Mouse (Mus musculus) olfactory bulb, adult 2 months (tissue): Measurements from ENCODE around the gene Gm49339.

ENCODE experiments used
- CTCF ChIP-seq: fragments of 200-500 bp; IDR thresholded peaks from 2 replicates; pipeline ENCODE4 v1.5.1; 2012; ENCODE audit warnings: low read depth, mild to moderate bottlenecking, low read length, moderate library complexity; ENCODE audit not compliant: insufficient read depth
- POLR2A ChIP-seq: fragments of 200-500 bp; IDR thresholded peaks from 2 replicates; pipeline ENCODE4 v1.6.1; 2012; ENCODE audit warnings: mild to moderate bottlenecking, low read depth, low read length, moderate library complexity; ENCODE audit not compliant: insufficient read depth

GRCm38 (mm10) chr10:51454365-51454764 lies 26.0 kb upstream of the Gm49339 start:
- TF ChIP-seq CTCF (no peak), POLR2A (no peak)
